Mouse (Mus musculus) hindbrain, embryonic 16.5 days (tissue): ENCODE measurements around the gene Bicral. TPM values are rescaled to one million over a fixed set of nuclear protein-coding genes. Genes with fewer than 3 reads are reported as not detected.

Experiments
- ATAC-seq: fragments of 200-750 bp; cut with Nextera tagmentation; 2 replicates; pipeline ENCODE4 v1.8.0; 2017; ENCODE audit warnings: moderate TSS enrichment, moderate library complexity
- H3K27ac ChIP-seq: fragments of 300-500 bp; sonication (generic); 2 replicates; pipeline ENCODE4 v1.5.1; 2014; ENCODE audit warnings: low read depth, mild to moderate bottlenecking, control low read depth, low read length, moderate library complexity
- H3K27me3 ChIP-seq: fragments of 300-500 bp; sonication (generic); replicated peaks from 2 replicates; pipeline ENCODE4 v1.6.1; 2014; ENCODE audit warnings: low read length; ENCODE audit not compliant: control insufficient read depth, insufficient read depth
- H3K36me3 ChIP-seq: fragments of 300-500 bp; sonication (generic); 2 replicates; pipeline ENCODE4 v1.6.1; 2014; ENCODE audit warnings: mild to moderate bottlenecking, low read length, moderate library complexity, mixed read lengths; ENCODE audit not compliant: control insufficient read depth, insufficient read depth
- H3K4me1 ChIP-seq: fragments of 300-500 bp; sonication (generic); 2 replicates; pipeline ENCODE4 v1.6.1; 2014; ENCODE audit warnings: low read depth, low read length; ENCODE audit not compliant: control insufficient read depth, insufficient read depth
- H3K4me2 ChIP-seq: fragments of 300-500 bp; sonication (generic); 2 replicates; pipeline ENCODE4 v1.6.1; 2014; ENCODE audit warnings: mild to moderate bottlenecking, low read length, control low read depth, moderate library complexity
- H3K4me3 ChIP-seq: fragments of 300-500 bp; sonication (generic); 2 replicates; pipeline ENCODE4 v1.5.1; 2014; ENCODE audit warnings: mild to moderate bottlenecking, low read length, control low read depth, moderate library complexity
- H3K9ac ChIP-seq: fragments of 300-500 bp; sonication (generic); 2 replicates; pipeline ENCODE4 v1.6.1; 2014; ENCODE audit warnings: low read depth, mild to moderate bottlenecking, control low read depth, low read length, moderate library complexity
- H3K9me3 ChIP-seq: fragments of 300-500 bp; sonication (generic); 2 replicates; pipeline ENCODE4 v1.6.1; 2014; ENCODE audit warnings: mild to moderate bottlenecking, low read length, moderate library complexity; ENCODE audit not compliant: control insufficient read depth
- WGBS: fragments of 180-500 bp; shearing (Covaris S2); extraction: QIAGEN DNeasy Blood & Tissue Kit; methylation state at CpG from one replicate; pipeline ENCODE4 v1.1.7; 2014; 5-methylcytosine and 5-hydroxymethylcytosine counted together
- polyA plus RNA-seq: library from polyadenylated mRNA; unstranded; fragments of >200 nt; fragmentation: Nextera tagmentation; extraction: Ambion mirVana; gene quantifications from 2 replicates; pipeline ENCODE4 v1.2.1, GENCODE M21; 2015

The Bicral gene
- polyA plus RNA-seq, 1 experiment from 2014 or later, result 6.0 TPM

DNA sequence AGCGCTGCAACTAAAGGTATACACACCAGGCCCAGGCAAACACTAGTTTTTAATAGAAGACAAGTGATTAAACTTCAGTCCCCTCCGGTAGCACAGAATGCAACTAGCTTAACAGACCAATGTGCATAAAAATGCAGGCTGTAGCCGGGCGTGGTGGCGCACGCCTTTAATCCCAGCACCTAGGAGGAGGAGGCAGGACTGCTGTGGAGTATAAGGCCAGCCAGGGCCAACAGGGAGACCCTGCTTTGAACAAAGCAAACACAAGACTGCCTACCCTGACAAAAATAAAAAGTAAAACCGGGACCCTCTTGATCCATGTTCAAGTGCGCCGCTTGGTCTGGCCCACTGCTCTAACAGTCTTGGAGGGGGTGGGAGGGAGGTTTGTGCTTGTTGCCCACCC is 83.2 kb downstream of the Bicral start:
- no peak overlapping the region for H3K9ac ChIP-seq
- no peak overlapping the region for H3K27ac ChIP-seq
- no peaks in the 10 kb centered on the region for H3K27me3 ChIP-seq
- ATAC-seq, result no peak
- H3K9me3 ChIP-seq, result no peaks in the 10 kb centered on the region
- H3K4me2 ChIP-seq, result no peak overlapping the region
- peaks cover 43% of the 10 kb centered on the region for H3K36me3 ChIP-seq
- H3K4me3 ChIP-seq, result no peak overlapping the region
- 91% methylated on average over 9 of the region's 9 CpGs for WGBS
- peaks cover 16% of the 10 kb centered on the region for H3K4me1 ChIP-seq

DNA sequence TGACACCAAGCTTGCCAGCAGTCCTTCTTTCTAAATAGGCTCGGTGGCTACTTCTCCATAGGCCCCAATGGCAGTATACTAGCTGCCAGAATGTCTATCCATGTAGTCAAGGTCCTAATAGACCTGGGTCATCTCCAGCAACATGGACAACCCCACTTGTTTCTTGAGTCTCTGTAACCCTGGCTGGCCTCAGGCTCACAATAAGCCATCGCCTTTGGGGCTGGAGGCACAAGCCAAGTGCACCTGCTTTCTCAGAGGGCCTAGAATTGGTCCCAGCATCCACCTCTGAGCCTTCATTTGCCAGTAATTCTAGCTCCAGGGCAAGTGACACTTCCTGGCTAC is 84.2 kb downstream of the Bicral start:
- H3K27ac ChIP-seq, result no peak overlapping the region
- ATAC-seq, result no peak
- H3K4me2 ChIP-seq, result no peak overlapping the region
- no peaks in the 10 kb centered on the region for H3K27me3 ChIP-seq
- H3K9ac ChIP-seq, result no peak overlapping the region
- H3K9me3 ChIP-seq, result no peaks in the 10 kb centered on the region
- peaks cover 16% of the 10 kb centered on the region for H3K4me1 ChIP-seq
- H3K36me3 ChIP-seq, result peaks cover 36% of the 10 kb centered on the region
- 28% methylated on average over 2 of the region's 2 CpGs for WGBS
- H3K4me3 ChIP-seq, result no peak overlapping the region

DNA sequence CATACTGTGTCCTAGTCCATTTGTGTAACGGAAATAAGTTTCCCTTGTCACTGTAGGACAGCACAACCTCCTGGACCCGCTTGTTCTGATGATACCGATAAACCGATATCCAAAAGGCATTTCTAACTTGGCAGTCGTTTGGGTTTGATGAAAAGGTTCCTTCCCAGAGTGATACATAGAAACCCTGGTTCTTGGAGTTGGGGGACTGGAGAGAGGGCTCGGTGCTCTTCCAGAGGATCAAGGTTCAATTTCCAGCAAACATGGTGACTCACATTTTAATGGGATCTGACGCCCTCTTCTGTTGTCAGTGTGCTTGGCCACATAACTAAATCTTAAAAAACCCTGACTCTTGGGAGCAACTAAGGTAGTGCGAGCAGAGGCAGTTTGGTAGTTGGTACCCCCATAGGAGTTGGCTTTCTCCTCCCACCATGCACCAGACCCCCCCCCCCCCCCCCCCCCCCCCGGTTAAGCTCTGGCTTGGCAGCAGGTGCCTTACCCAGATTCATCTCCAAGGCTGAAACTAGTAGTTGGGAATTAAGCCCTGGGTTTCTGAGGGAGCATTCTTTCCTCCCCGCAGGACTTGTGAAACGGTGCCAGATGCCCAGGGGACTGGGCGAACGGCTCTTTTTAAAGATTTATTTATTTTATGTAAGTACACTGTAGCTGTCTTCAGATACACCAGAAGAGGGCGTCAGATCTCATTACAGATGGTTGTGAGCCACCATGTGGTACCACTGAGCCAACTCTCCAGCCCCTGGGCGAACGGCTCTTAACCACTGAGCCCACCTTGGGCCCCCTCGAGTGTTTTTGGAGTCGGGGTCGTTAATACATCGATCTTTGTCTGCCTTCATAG is 84.8 kb downstream of the Bicral start:
- Histone ChIP-seq H3K4me2 (peak overlapping the region; percentile 89), H3K27ac (no peak overlapping the region; the same call in 1 of the 2 replicates), H3K4me3 (peak overlapping the region; percentile 93), H3K36me3 (peaks cover 30% of the 10 kb centered on the region), H3K9me3 (no peaks in the 10 kb centered on the region), H3K9ac (peak overlapping the region; percentile 88), H3K27me3 (no peaks in the 10 kb centered on the region), H3K4me1 (peaks cover 16% of the 10 kb centered on the region)
- ATAC-seq, result no peak
- 8% methylated on average over 19 of the region's 20 CpGs for WGBS

DNA sequence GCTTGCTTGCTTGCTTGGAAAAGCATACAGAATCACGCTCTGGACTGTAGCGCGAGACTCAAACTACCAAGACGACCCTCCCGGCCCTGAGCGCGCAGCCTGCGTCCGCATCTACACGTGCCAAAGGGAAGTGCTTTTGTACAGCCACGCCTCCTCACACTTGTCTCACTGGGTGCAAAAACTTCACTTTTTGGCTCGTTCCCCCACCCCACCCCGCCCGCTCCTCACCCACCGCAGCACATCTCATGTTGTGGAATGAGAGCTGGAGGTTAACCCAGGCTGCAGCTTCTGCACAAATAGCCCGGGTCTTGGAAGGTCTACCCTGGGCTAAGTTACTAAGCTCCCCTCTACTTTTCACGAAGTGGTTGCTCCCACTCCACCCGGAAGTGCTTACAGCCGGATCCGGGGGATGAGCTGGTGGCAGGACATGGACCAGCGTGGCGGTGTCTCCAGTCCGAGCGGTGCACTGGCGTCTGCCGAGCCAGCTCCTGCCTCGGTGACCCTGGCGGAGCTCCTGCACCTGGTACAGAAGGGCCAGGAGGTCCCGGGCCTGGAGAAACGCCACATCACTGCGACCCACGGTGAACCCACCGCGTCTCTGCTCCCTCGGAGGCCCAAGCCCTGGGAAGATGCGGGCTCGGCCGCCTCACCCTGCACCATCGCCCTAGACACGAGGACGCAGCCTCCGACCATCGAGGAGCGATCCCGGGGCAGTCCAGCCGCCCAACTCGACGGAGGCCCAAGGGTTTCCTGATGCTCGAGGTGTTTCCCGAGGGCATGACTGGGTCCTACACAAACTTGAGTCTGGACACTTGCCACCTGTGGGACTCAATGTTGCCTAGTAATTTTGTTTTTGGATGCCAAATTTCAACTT is 85.6 kb downstream of the Bicral start, which contains the start of gene 2310039H08Rik:
TSS of gene 2310039H08Rik (plus strand) at position 232 of the 874 bp plus-strand sequence.
- peak within 1 kb of the TSS; percentile 89 for H3K4me2 ChIP-seq
- H3K9ac ChIP-seq, result peak within 1 kb of the TSS; percentile 88
- peak within 1 kb of the TSS; percentile 93 for H3K4me3 ChIP-seq
- peaks cover 24% of the 10 kb centered on the region for H3K36me3 ChIP-seq
- under 1% methylated on average over 50 of the region's 50 CpGs for WGBS
- H3K27me3 ChIP-seq, result no peaks in the 10 kb centered on the region
- peak; percentile 95 for ATAC-seq
- peaks cover 16% of the 10 kb centered on the region for H3K4me1 ChIP-seq
- H3K9me3 ChIP-seq, result no peaks in the 10 kb centered on the region
- H3K27ac ChIP-seq, result peak within 1 kb of the TSS; percentile 84

DNA sequence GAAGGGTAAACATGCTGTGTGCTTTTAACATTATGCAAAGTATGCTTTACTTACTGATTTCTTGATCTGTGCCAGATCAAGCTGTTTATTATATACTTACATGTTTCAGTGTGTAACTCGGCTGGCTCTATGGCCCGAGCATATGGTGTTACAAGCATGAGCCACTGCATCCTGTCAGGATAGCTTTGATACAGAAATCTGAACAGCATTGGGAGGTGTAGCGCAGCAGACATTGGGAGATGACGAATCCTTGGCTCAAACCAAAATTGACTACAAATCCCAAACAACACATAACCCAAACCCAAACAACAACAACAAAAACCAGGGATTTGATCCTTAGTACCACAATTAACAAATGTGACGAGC is 86.3 kb downstream of the Bicral start:
- Histone ChIP-seq H3K27ac (peak overlapping the region; percentile 84), H3K9me3 (no peaks in the 10 kb centered on the region), H3K9ac (peak overlapping the region; percentile 88), H3K4me2 (peak overlapping the region; percentile 89), H3K36me3 (peaks cover 18% of the 10 kb centered on the region), H3K4me3 (peak overlapping the region; percentile 93), H3K27me3 (no peaks in the 10 kb centered on the region), H3K4me1 (peaks cover 16% of the 10 kb centered on the region)
- peak; percentile 53 for ATAC-seq
- WGBS, result 6% methylated on average over 5 of the region's 5 CpGs

DNA sequence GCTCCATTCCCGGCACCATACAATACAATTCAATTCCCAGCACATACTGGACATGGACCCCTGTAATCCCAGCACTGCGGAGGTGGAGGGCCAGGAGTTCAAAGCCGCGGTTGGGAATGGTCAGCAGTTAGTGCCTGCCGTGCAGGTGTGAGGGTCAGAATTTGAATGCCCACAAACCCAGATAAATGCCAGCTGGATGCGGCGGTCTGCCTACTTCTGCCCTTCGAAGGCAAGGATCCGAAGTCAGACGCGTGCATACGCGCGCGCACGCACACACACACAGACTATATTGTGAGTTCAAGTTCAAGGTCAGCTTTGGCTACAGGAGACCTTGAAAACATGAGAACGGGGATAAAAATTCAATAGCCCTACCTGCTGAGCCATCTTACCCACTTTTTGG is 86.7 kb downstream of the Bicral start:
- no peaks in the 10 kb centered on the region for H3K9me3 ChIP-seq
- peaks cover 16% of the 10 kb centered on the region for H3K36me3 ChIP-seq
- WGBS, result 64% methylated on average over 17 of the region's 17 CpGs
- no peaks in the 10 kb centered on the region for H3K27me3 ChIP-seq
- peak overlapping the region; percentile 89 for H3K4me2 ChIP-seq
- peaks cover 16% of the 10 kb centered on the region for H3K4me1 ChIP-seq
- ATAC-seq, result no peak
- peak overlapping the region; percentile 84 for H3K27ac ChIP-seq
- H3K9ac ChIP-seq, result peak overlapping the region; percentile 88
- peak overlapping the region; percentile 93 for H3K4me3 ChIP-seq

DNA sequence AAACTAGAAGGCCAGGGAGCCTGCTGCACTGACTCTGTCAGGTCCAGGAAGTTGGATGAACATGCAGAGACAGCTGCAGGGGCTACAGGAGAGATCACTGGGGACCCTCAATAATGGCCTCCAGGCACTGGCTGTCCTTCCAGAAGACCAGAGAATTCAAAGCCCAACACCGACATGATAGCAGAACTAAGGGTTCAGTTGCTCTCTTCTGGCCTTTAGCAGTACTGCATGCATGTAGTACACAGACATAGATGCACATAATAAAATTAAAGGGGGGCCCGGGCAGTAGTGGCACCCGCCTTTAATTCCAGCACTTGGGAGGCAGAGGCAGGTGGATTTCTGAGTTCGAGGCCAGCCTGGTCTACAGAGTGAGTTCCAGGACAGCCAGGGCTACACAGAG is 87.3 kb downstream of the Bicral start:
- Histone ChIP-seq H3K9ac (no peak overlapping the region), H3K4me3 (no peak overlapping the region), H3K27ac (no peak overlapping the region), H3K27me3 (no peaks in the 10 kb centered on the region), H3K4me1 (peaks cover 16% of the 10 kb centered on the region), H3K36me3 (peaks cover 10% of the 10 kb centered on the region), H3K4me2 (no peak overlapping the region), H3K9me3 (no peaks in the 10 kb centered on the region)
- ATAC-seq, result no peak
- 81% methylated on average over 4 of the region's 4 CpGs for WGBS

DNA sequence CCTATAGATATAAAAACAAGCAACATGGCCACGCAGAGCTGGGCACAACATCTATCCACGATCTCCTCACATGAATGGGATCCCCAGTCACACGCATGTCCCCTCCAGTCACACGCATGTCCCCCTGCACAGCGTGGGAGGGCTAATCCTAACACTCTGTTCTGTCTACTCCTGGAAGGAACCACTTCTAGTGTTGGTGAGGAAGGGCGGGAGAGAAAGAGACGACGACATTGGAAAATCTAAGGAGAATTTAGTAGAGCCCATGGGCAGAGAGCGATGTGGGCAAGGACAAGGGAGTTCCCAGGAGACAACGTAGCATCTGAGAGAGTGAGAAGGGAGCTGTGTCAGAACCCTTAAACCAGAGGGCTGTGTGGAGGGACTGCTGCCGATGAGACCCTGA is 87.7 kb downstream of the Bicral start:
- Histone ChIP-seq H3K27ac (no peak overlapping the region), H3K4me2 (no peak overlapping the region), H3K9me3 (no peaks in the 10 kb centered on the region), H3K9ac (no peak overlapping the region), H3K36me3 (peaks cover 6% of the 10 kb centered on the region), H3K4me1 (peaks cover 16% of the 10 kb centered on the region), H3K4me3 (no peak overlapping the region), H3K27me3 (no peaks in the 10 kb centered on the region)
- no peak for ATAC-seq
- 93% methylated on average over 11 of the region's 11 CpGs for WGBS

DNA sequence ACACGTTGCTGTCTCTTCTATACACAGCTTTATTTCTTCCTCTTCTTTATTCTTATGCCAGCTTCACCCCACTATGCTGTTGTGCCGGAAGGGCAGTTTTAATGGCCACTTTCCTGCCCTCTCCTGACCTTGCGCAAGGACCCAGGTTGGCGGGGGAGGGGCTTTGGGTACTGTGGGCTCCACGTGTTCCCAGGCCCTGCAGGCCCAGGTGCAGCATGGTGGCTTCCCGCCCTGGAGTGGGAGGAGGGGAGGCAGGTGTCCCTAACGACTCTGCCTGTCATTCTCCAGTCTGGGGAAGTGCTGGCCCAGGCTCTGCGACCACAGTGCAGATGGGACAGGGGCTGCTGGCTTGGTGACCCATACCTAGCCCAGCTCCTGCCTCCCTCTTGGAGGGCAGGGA is 90.4 kb downstream of the Bicral start:
- 59% methylated on average over 8 of the region's 8 CpGs for WGBS
- Histone ChIP-seq H3K36me3 (no peaks in the 10 kb centered on the region), H3K27me3 (no peaks in the 10 kb centered on the region)

More for the DNA sequence above, 90.4 kb downstream of the Bicral start:
- Histone ChIP-seq H3K9me3 (no peaks in the 10 kb centered on the region), H3K4me3 (no peak overlapping the region), H3K4me2 (no peak overlapping the region), H3K9ac (no peak overlapping the region), H3K27ac (no peak overlapping the region), H3K4me1 (peaks cover 6% of the 10 kb centered on the region)
- ATAC-seq, result no peak
